Mouse (Mus musculus) neural tube, embryonic 15.5 days (tissue): ENCODE results near the gene Sema5a. TPM values are rescaled to one million over a fixed set of nuclear protein-coding genes. Genes with fewer than 3 reads are reported as not detected.

Experiments used
- ATAC-seq: fragments of 200-750 bp; cut with Nextera tagmentation; 2 replicates; pipeline ENCODE4 v1.8.0; 2017; ENCODE audit warnings: mild to moderate bottlenecking, moderate TSS enrichment, moderate library complexity; ENCODE audit not compliant: low FRiP score
- H3K27ac ChIP-seq: fragments of 300-500 bp; sonication (generic); replicated peaks from 2 replicates; pipeline ENCODE4 v1.5.1; 2015; ENCODE audit warnings: mild to moderate bottlenecking, inconsistent platforms
- H3K27me3 ChIP-seq: fragments of 300-500 bp; sonication (generic); replicated peaks from 2 replicates; pipeline ENCODE4 v1.6.1; 2015; ENCODE audit warnings: inconsistent platforms
- H3K36me3 ChIP-seq: fragments of 300-500 bp; sonication (generic); 2 replicates; pipeline ENCODE4 v1.6.1; 2015; ENCODE audit warnings: inconsistent platforms
- H3K4me1 ChIP-seq: fragments of 300-500 bp; sonication (generic); 2 replicates; pipeline ENCODE4 v1.6.1; 2015; ENCODE audit warnings: inconsistent platforms
- H3K4me2 ChIP-seq: fragments of 300-500 bp; sonication (generic); 2 replicates; pipeline ENCODE4 v1.6.1; 2015; ENCODE audit warnings: inconsistent platforms, mild to moderate bottlenecking, moderate library complexity
- H3K4me3 ChIP-seq: fragments of 300-500 bp; sonication (generic); replicated peaks from 2 replicates; pipeline ENCODE4 v1.5.1; 2015; ENCODE audit warnings: mild to moderate bottlenecking, inconsistent platforms
- H3K9ac ChIP-seq: fragments of 300-500 bp; sonication (generic); replicated peaks from 2 replicates; pipeline ENCODE4 v1.6.1; 2015; ENCODE audit warnings: mild to moderate bottlenecking, inconsistent platforms
- H3K9me3 ChIP-seq: fragments of 300-500 bp; sonication (generic); replicated peaks from 2 replicates; pipeline ENCODE4 v1.6.1; 2016; ENCODE audit warnings: inconsistent platforms
- WGBS: fragments of 180-500 bp; shearing (Covaris S2); methylation state at CpG from one replicate; pipeline ENCODE4 v1.1.7; 2015; ENCODE audit warnings: mixed read lengths; 5-methylcytosine and 5-hydroxymethylcytosine counted together
- polyA plus RNA-seq: library from polyadenylated mRNA; unstranded; fragments of >200 nt; fragmentation: Nextera tagmentation; extraction: Ambion mirVana; gene quantifications from 2 replicates; pipeline ENCODE4 v1.2.1, GENCODE M21; 2015

The Sema5a gene
- polyA plus RNA-seq, 1 experiment from 2014 or later, result 12.9 TPM

GRCm38 (mm10) chr15:32257340-32257739 lies 12.7 kb downstream of the Sema5a start:
- no peak overlapping the region for H3K27ac ChIP-seq
- peaks cover 19% of the 10 kb centered on the region for H3K4me1 ChIP-seq
- H3K36me3 ChIP-seq, result no peaks in the 10 kb centered on the region
- H3K4me2 ChIP-seq, result no peak overlapping the region
- ATAC-seq, result no peak
- H3K27me3 ChIP-seq, result no peaks in the 10 kb centered on the region
- no peak overlapping the region for H3K9ac ChIP-seq
- H3K4me3 ChIP-seq, result no peak overlapping the region
- WGBS, result 59% methylated on average over 8 of the region's 8 CpGs
- no peaks in the 10 kb centered on the region for H3K9me3 ChIP-seq

GRCm38 (mm10) chr15:32257886-32258319 lies 13.3 kb downstream of the Sema5a start:
- Histone ChIP-seq H3K4me2 (no peak overlapping the region; the same call in 1 of the 2 replicates), H3K4me1 (peaks cover 19% of the 10 kb centered on the region), H3K9me3 (no peaks in the 10 kb centered on the region), H3K36me3 (no peaks in the 10 kb centered on the region), H3K4me3 (no peak overlapping the region), H3K27ac (no peak overlapping the region), H3K27me3 (no peaks in the 10 kb centered on the region), H3K9ac (no peak overlapping the region)
- no peak for ATAC-seq
- WGBS, result 40% methylated on average over 7 of the region's 7 CpGs

- 45% methylated on average over 5 of the region's 5 CpGs for WGBS
- Histone ChIP-seq H3K27me3 (no peaks in the 10 kb centered on the region), H3K27ac (no peak overlapping the region), H3K4me2 (no peak overlapping the region), H3K9ac (no peak overlapping the region), H3K9me3 (no peaks in the 10 kb centered on the region), H3K4me3 (no peak overlapping the region), H3K4me1 (peaks cover 24% of the 10 kb centered on the region), H3K36me3 (no peaks in the 10 kb centered on the region)
- ATAC-seq, result no peak
These were observed 14.9 kb downstream of the Sema5a start for GRCm38 (mm10) chr15:32259362-32260096.

GRCm38 (mm10) chr15:32260942-32261341 lies 16.3 kb downstream of the Sema5a start:
- 30% methylated on average over 5 of the region's 5 CpGs for WGBS
- H3K27me3 ChIP-seq, result no peaks in the 10 kb centered on the region

GRCm38 (mm10) chr15:32263651-32264050 lies 19.0 kb downstream of the Sema5a start:
- WGBS, result 40% methylated on average over 3 of the region's 3 CpGs
- H3K27ac ChIP-seq, result no peak overlapping the region
- peaks cover 39% of the 10 kb centered on the region for H3K4me1 ChIP-seq
- no peak overlapping the region for H3K4me3 ChIP-seq
- no peaks in the 10 kb centered on the region for H3K9me3 ChIP-seq
- H3K9ac ChIP-seq, result no peak overlapping the region
- H3K36me3 ChIP-seq, result no peaks in the 10 kb centered on the region
- no peak overlapping the region for H3K4me2 ChIP-seq
- no peaks in the 10 kb centered on the region for H3K27me3 ChIP-seq
- ATAC-seq, result no peak

More at GRCm38 (mm10) chr15:32260942-32261341, 16.3 kb downstream of the Sema5a start:
- Histone ChIP-seq H3K27ac (no peak overlapping the region), H3K4me3 (no peak overlapping the region), H3K9me3 (no peaks in the 10 kb centered on the region), H3K4me1 (peaks cover 34% of the 10 kb centered on the region), H3K36me3 (no peaks in the 10 kb centered on the region), H3K4me2 (no peak overlapping the region), H3K9ac (no peak overlapping the region)
- no peak for ATAC-seq

- Histone ChIP-seq H3K27me3 (no peaks in the 10 kb centered on the region), H3K4me3 (no peak overlapping the region), H3K9me3 (no peaks in the 10 kb centered on the region), H3K4me2 (no peak overlapping the region), H3K9ac (no peak overlapping the region), H3K36me3 (no peaks in the 10 kb centered on the region), H3K4me1 (peaks cover 30% of the 10 kb centered on the region), H3K27ac (peak overlapping the region; percentile 20; the same call in 1 of the 2 replicates)
- WGBS, result 75% methylated on average over 7 of the region's 7 CpGs
- ATAC-seq, result no peak
These were observed 20.3 kb downstream of the Sema5a start for GRCm38 (mm10) chr15:32264822-32265377.

- 66% methylated on average over 9 of the region's 9 CpGs for WGBS
- no peaks in the 10 kb centered on the region for H3K27me3 ChIP-seq
- 0 out of 2 replicates have a peak, but pooled peaks have one; percentile 37 for ATAC-seq
These were observed 20.8 kb downstream of the Sema5a start for GRCm38 (mm10) chr15:32265378-32265934.

GRCm38 (mm10) chr15:32266122-32266820 lies 21.7 kb downstream of the Sema5a start:
- H3K9me3 ChIP-seq, result no peaks in the 10 kb centered on the region
- ATAC-seq, result 0 out of 2 replicates have a peak, but pooled peaks have one; percentile 50
- H3K4me3 ChIP-seq, result no peak overlapping the region
- H3K4me2 ChIP-seq, result no peak overlapping the region
- H3K27me3 ChIP-seq, result no peaks in the 10 kb centered on the region
- H3K36me3 ChIP-seq, result no peaks in the 10 kb centered on the region
- H3K27ac ChIP-seq, result no peak overlapping the region
- 75% methylated on average over 15 of the region's 15 CpGs for WGBS
- no peak overlapping the region for H3K9ac ChIP-seq
- peaks cover 23% of the 10 kb centered on the region for H3K4me1 ChIP-seq

More at GRCm38 (mm10) chr15:32265378-32265934, 20.8 kb downstream of the Sema5a start:
- Histone ChIP-seq H3K4me2 (no peak overlapping the region), H3K27ac (0 out of 2 replicates have a peak overlapping the region, but pooled peaks have one; percentile 2), H3K4me3 (no peak overlapping the region), H3K9ac (no peak overlapping the region), H3K36me3 (no peaks in the 10 kb centered on the region), H3K9me3 (no peaks in the 10 kb centered on the region), H3K4me1 (peaks cover 30% of the 10 kb centered on the region)

- H3K4me2 ChIP-seq, result no peak overlapping the region
- H3K27ac ChIP-seq, result no peak overlapping the region
- no peak overlapping the region for H3K9ac ChIP-seq
- H3K27me3 ChIP-seq, result no peaks in the 10 kb centered on the region
- no peaks in the 10 kb centered on the region for H3K36me3 ChIP-seq
- no peak for ATAC-seq
- peaks cover 12% of the 10 kb centered on the region for H3K4me1 ChIP-seq
- no peak overlapping the region for H3K4me3 ChIP-seq
- no peaks in the 10 kb centered on the region for H3K9me3 ChIP-seq
- WGBS, result 66% methylated on average over 2 of the region's 2 CpGs
These were observed 25.5 kb downstream of the Sema5a start for GRCm38 (mm10) chr15:32270106-32270505.

- WGBS, result 89% methylated on average over 6 of the region's 6 CpGs
- no peak overlapping the region for H3K4me2 ChIP-seq
- H3K27ac ChIP-seq, result no peak overlapping the region
- no peak for ATAC-seq
- H3K27me3 ChIP-seq, result no peaks in the 10 kb centered on the region
- no peaks in the 10 kb centered on the region for H3K9me3 ChIP-seq
- H3K4me1 ChIP-seq, result peaks cover 6% of the 10 kb centered on the region; the same call in 1 of the 2 replicates
- no peak overlapping the region for H3K4me3 ChIP-seq
- no peak overlapping the region for H3K9ac ChIP-seq
- no peaks in the 10 kb centered on the region for H3K36me3 ChIP-seq
These were observed 29.3 kb downstream of the Sema5a start for GRCm38 (mm10) chr15:32273925-32274324.

- H3K4me1 ChIP-seq, result peaks cover 8% of the 10 kb centered on the region; the same call in 1 of the 2 replicates
- H3K36me3 ChIP-seq, result no peaks in the 10 kb centered on the region
- no peak overlapping the region for H3K27ac ChIP-seq
- no peak overlapping the region for H3K4me3 ChIP-seq
- ATAC-seq, result no peak
- no peaks in the 10 kb centered on the region for H3K9me3 ChIP-seq
- H3K4me2 ChIP-seq, result no peak overlapping the region
- H3K9ac ChIP-seq, result no peak overlapping the region
- no peaks in the 10 kb centered on the region for H3K27me3 ChIP-seq
- WGBS, result 82% methylated on average over 5 of the region's 5 CpGs
These were observed 30.4 kb downstream of the Sema5a start for GRCm38 (mm10) chr15:32275020-32275419.
